Mouse (Mus musculus) liver, postnatal 0 days (tissue): ENCODE measurements around the gene Srl.

ENCODE experiments used
- CTCF ChIP-seq: sonication (generic); IDR thresholded peaks from 2 replicates; pipeline ENCODE4 v1.5.1; 2016; ENCODE audit warnings: antibody characterized with exemption, low read depth
- EP300 ChIP-seq: IDR thresholded peaks from 2 replicates; pipeline ENCODE4 v1.6.1; 2016; ENCODE audit warnings: antibody characterized with exemption, low read depth, mild to moderate bottlenecking

GRCm38 (mm10) chr16:4547611-4548010, 6.0 kb upstream of the Srl start:
- TF ChIP-seq EP300 (no peak), CTCF (no peak)
